Mouse (Mus musculus) ES-E14 (cell line): ENCODE measurements around the gene Gm11037.

ENCODE experiments used
- HCFC1 ChIP-seq: IDR thresholded peaks from 2 replicates; pipeline ENCODE4 v1.6.1; 2012; ENCODE audit warnings: low read length, inconsistent platforms, borderline replicate concordance; ENCODE audit not compliant: insufficient read depth
- ZC3H11A ChIP-seq: IDR thresholded peaks from 2 replicates; pipeline ENCODE4 v1.6.1; 2012; ENCODE audit warnings: low read depth, mild to moderate bottlenecking, inconsistent platforms, low read length, borderline replicate concordance
- ZNF384 ChIP-seq: IDR thresholded peaks from 2 replicates; pipeline ENCODE4 v1.6.1; 2012; ENCODE audit warnings: low read depth, low read length, inconsistent platforms

- TF ChIP-seq ZNF384 (no peak), ZC3H11A (0 out of 2 replicates have a peak, but pooled peaks have one; percentile 14), HCFC1 (0 out of 2 replicates have a peak, but pooled peaks have one; percentile 51)
Measured at GRCm38 (mm10) chr2:131142592-131142991, 9.3 kb downstream of the Gm11037 start.
